Mouse (Mus musculus) leukemia stem cell, adult 10-12 weeks (primary cell): ENCODE results near the gene Meioc. TPM values are rescaled to one million over a fixed set of nuclear protein-coding genes. Genes with fewer than 3 reads are reported as not detected.

Source experiments
- polyA plus RNA-seq: library from polyadenylated mRNA; stranded (reverse); fragments of >175 nt; gene quantifications from 2 replicates; pipeline ENCODE4 v1.2.3, GENCODE M21; 2012; ENCODE audit warnings: low replicate concordance

Gene Meioc
- polyA plus RNA-seq, result not detected in 2 replicates

GRCm38 (mm10) chr11:102663416-102663815 lies at the start of gene Meioc:
Meioc (plus strand) TSS chr11:102663716.

GRCm38 (mm10) chr11:102697338-102698017 lies 34.0 kb downstream of the Meioc start, which contains the start of gene Ccdc43:
Ccdc43 (minus strand) TSS chr11:102697782.

Other genes with a start within 250 kb of the Meioc start
- 42.1 and 60.7 TPM in 2 replicates for gene Grn, start 233.4 kb upstream of the Meioc start, polyA plus RNA-seq
- gene Fam171a2, start 216.0 kb upstream of the Meioc start, polyA plus RNA-seq, result 1.5 and 1.7 TPM in 2 replicates
- gene Itga2b, start 193.6 kb upstream of the Meioc start, polyA plus RNA-seq, result 31.4 and 33.3 TPM in 2 replicates
- gene Gpatch8, start 107.3 kb upstream of the Meioc start, polyA plus RNA-seq, result 11.2 and 32.6 TPM in 2 replicates
- not detected in 2 replicates for gene Gm11627, start 84.3 kb upstream of the Meioc start, polyA plus RNA-seq
- 0.09 and 0.49 TPM in 2 replicates for gene Fzd2, start 59.3 kb upstream of the Meioc start, polyA plus RNA-seq
- gene Ccdc43, start 34.1 kb downstream of the Meioc start, polyA plus RNA-seq, result 2.6 and 4.1 TPM in 2 replicates
- 1.3 and 1.6 TPM in 2 replicates for gene Adam11, start 97.7 kb downstream of the Meioc start, polyA plus RNA-seq
- 0.20 TPM in 1 of 2 replicates, not detected in the other for gene Gjc1, start 156.0 kb downstream of the Meioc start, polyA plus RNA-seq
- gene Higd1b, start 172.1 kb downstream of the Meioc start, polyA plus RNA-seq, result not detected in 2 replicates
- 122 and 194 TPM in 2 replicates for gene Eftud2, start 217.3 kb downstream of the Meioc start, polyA plus RNA-seq
- not detected in 2 replicates for gene Ccdc103, start 217.5 kb downstream of the Meioc start, polyA plus RNA-seq
- not detected in 2 replicates for gene Fam187a, start 221.5 kb downstream of the Meioc start, polyA plus RNA-seq
- gene Gfap, start 237.2 kb downstream of the Meioc start, polyA plus RNA-seq, result 1.0 and 1.1 TPM in 2 replicates